8 mouse cellular contexts compared by ENCODE assay signal in genomic region chr1:67003699-67004098, GRCm38 (mm10). TPM values are rescaled to one million over a fixed set of nuclear protein-coding genes. Genes with fewer than 3 reads are reported as not detected.
DNase-seq lines count a peak whose midpoint lies in the region; ATAC-seq and TF ChIP-seq lines count a peak whose summit lies in the region.

No protein-coding gene starts in this region.

- DNase-seq in heart, embryonic 10.5 days (ENCODE audit: low spot score) = no peak
- peak; percentile 26 for DNase-seq in A20 (ENCODE audit: low read depth, low spot score)
- peak; percentile 25 for DNase-seq in adrenal gland, postnatal 14 days
- DNase-seq in splenic B cell, adult 2 months (ENCODE audit: low read depth, low spot score) = peak; percentile 6
- no peak for DNase-seq in frontal cortex, postnatal 36 days (ENCODE audit: low spot score in 2 of 2)
- no peak for DNase-seq in liver, postnatal 0 days

- no peak for TF ChIP-seq CTCF in liver, postnatal 0 days (IDR thresholded peaks at IDR 0.05; ENCODE audit: low read depth)

- ATAC-seq in heart, embryonic 11.5 days (replicated peaks; ENCODE audit: insufficient number of reproducible peaks, low FRiP score, low TSS enrichment) = 0 out of 2 replicates have a peak, but pooled peaks have one; percentile 44
- ATAC-seq in kidney, embryonic 14.5 days (ENCODE audit: low FRiP score, low TSS enrichment) = peak; percentile 61
- ATAC-seq in liver, postnatal 0 days = no peak

- H3K27ac ChIP-seq in heart, embryonic 11.5 days (ENCODE audit: low read depth, low read length) = no peak overlapping the region
- no peak overlapping the region for H3K27ac ChIP-seq in heart, embryonic 10.5 days
- H3K27ac ChIP-seq in kidney, embryonic 14.5 days (ENCODE audit: low read depth, low read length) = no peak overlapping the region
- H3K27ac ChIP-seq in liver, postnatal 0 days (ENCODE audit: low read depth) = no peak overlapping the region

- H3K27me3 ChIP-seq in heart, embryonic 11.5 days (ENCODE audit: control insufficient read depth, insufficient read depth, low read length) = no peaks in the 10 kb centered on the region
- no peaks in the 10 kb centered on the region for H3K27me3 ChIP-seq in heart, embryonic 10.5 days (ENCODE audit: insufficient read depth, poor library complexity, severe bottlenecking)
- H3K27me3 ChIP-seq in kidney, embryonic 14.5 days (ENCODE audit: control insufficient read depth, insufficient read depth, low read length) = no peaks in the 10 kb centered on the region
- H3K27me3 ChIP-seq in splenic B cell, adult 2 months (ENCODE audit: control insufficient read depth, insufficient read depth, low read length, poor library complexity, severe bottlenecking) = no peaks in the 10 kb centered on the region
- no peaks in the 10 kb centered on the region for H3K27me3 ChIP-seq in liver, postnatal 0 days (ENCODE audit: insufficient read depth, low read length)

- peaks cover 3% of the 10 kb centered on the region; the same call in 1 of the 2 replicates for H3K4me1 ChIP-seq in heart, embryonic 11.5 days (ENCODE audit: control insufficient read depth, insufficient read depth, low read length)
- H3K4me1 ChIP-seq in heart, embryonic 10.5 days = peaks cover 6% of the 10 kb centered on the region; the same call in 1 of the 2 replicates
- H3K4me1 ChIP-seq in kidney, embryonic 14.5 days (ENCODE audit: control insufficient read depth, insufficient read depth, low read length) = no peaks in the 10 kb centered on the region
- H3K4me1 ChIP-seq in liver, postnatal 0 days (ENCODE audit: insufficient read depth) = peaks cover 9% of the 10 kb centered on the region; the same call in 1 of the 2 replicates

- H3K36me3 ChIP-seq in heart, embryonic 11.5 days (ENCODE audit: control insufficient read depth, insufficient read depth, low read length) = peaks cover 7% of the 10 kb centered on the region; the same call in 1 of the 2 replicates
- peaks cover 31% of the 10 kb centered on the region for H3K36me3 ChIP-seq in heart, embryonic 10.5 days
- H3K36me3 ChIP-seq in kidney, embryonic 14.5 days (ENCODE audit: control insufficient read depth, insufficient read depth, low read length) = peaks cover 43% of the 10 kb centered on the region
- H3K36me3 ChIP-seq in splenic B cell, adult 2 months (ENCODE audit: control insufficient read depth, insufficient read depth, low read length, poor library complexity, severe bottlenecking) = peaks cover 1% of the 10 kb centered on the region
- H3K36me3 ChIP-seq in liver, postnatal 0 days (replicated peaks; ENCODE audit: insufficient read depth, low read length) = peaks cover 16% of the 10 kb centered on the region

- H3K9ac ChIP-seq in heart, embryonic 11.5 days (ENCODE audit: low read depth, low read length) = no peak overlapping the region
- no peak overlapping the region for H3K9ac ChIP-seq in kidney, embryonic 14.5 days (ENCODE audit: low read depth, low read length)
- no peak overlapping the region for H3K9ac ChIP-seq in liver, postnatal 0 days (replicated peaks)

- 57% methylated on average over 3 of the region's 3 CpGs for WGBS in heart, embryonic 11.5 days (ENCODE audit: insufficient replicate concordance)
- WGBS in heart, embryonic 10.5 days = 59% methylated on average over 3 of the region's 3 CpGs
- WGBS in kidney, embryonic 14.5 days = 57% methylated on average over 3 of the region's 3 CpGs
- 58% methylated on average over 3 of the region's 3 CpGs for WGBS in liver, postnatal 0 days (ENCODE audit: insufficient replicate concordance)

- no peak for TF ChIP-seq EP300 in liver, postnatal 0 days (IDR thresholded peaks at IDR 0.05; ENCODE audit: low read depth)

- no peak overlapping the region for H3K4me2 ChIP-seq in heart, embryonic 11.5 days
- no peak overlapping the region for H3K4me2 ChIP-seq in kidney, embryonic 14.5 days (replicated peaks; ENCODE audit: low read depth, low read length)
- no peak overlapping the region for H3K4me2 ChIP-seq in liver, postnatal 0 days (ENCODE audit: low read depth, low read length)

- H3K4me3 ChIP-seq in heart, embryonic 11.5 days (ENCODE audit: low read depth, low read length) = no peak overlapping the region
- no peak overlapping the region for H3K4me3 ChIP-seq in heart, embryonic 10.5 days
- H3K4me3 ChIP-seq in kidney, embryonic 14.5 days (ENCODE audit: low read length) = no peak overlapping the region
- no peak overlapping the region for H3K4me3 ChIP-seq in liver, postnatal 0 days (ENCODE audit: low read depth, low read length)

- H3K9me3 ChIP-seq in heart, embryonic 11.5 days (replicated peaks; ENCODE audit: control insufficient read depth, low read length) = no peaks in the 10 kb centered on the region
- no peaks in the 10 kb centered on the region for H3K9me3 ChIP-seq in heart, embryonic 10.5 days
- no peaks in the 10 kb centered on the region for H3K9me3 ChIP-seq in kidney, embryonic 14.5 days (ENCODE audit: control insufficient read depth, low read length)
- no peaks in the 10 kb centered on the region for H3K9me3 ChIP-seq in liver, postnatal 0 days (ENCODE audit: low read length)

RNA-seq across cellular contexts. Expression of gene Lancl1, which starts 35.0 kb away (rescaled TPM):
- 60.4 and 63.3 TPM in 2 replicates for polyA plus RNA-seq in heart, embryonic 11.5 days (2014; fragmentation: Nextera tagmentation; extraction: Ambion mirVana)
- 59.0 and 59.1 TPM in 2 replicates for polyA plus RNA-seq in heart, embryonic 10.5 days (2016; fragmentation: Nextera tagmentation; extraction: Ambion mirVana)
- total RNA-seq in adrenal gland, postnatal 14 days (2021) = 43.2 and 45.7 TPM in 2 replicates
- 86.5 and 92.0 TPM in 2 replicates for polyA plus RNA-seq in kidney, embryonic 14.5 days (2014; fragmentation: Nextera tagmentation; extraction: Ambion mirVana)
- 25.5 and 26.8 TPM in 2 replicates for polyA plus RNA-seq in liver, postnatal 0 days (2015; fragmentation: Nextera tagmentation; extraction: Ambion mirVana)

RNA-seq across cellular contexts. Expression of gene Myl1, which starts 58.5 kb away (rescaled TPM):
- 829 and 847 TPM in 2 replicates for polyA plus RNA-seq in heart, embryonic 11.5 days (2014; fragmentation: Nextera tagmentation; extraction: Ambion mirVana)
- 636 and 812 TPM in 2 replicates for polyA plus RNA-seq in heart, embryonic 10.5 days (2016; fragmentation: Nextera tagmentation; extraction: Ambion mirVana)
- 26.2 and 31.1 TPM in 2 replicates for total RNA-seq in adrenal gland, postnatal 14 days (2021)
- polyA plus RNA-seq in kidney, embryonic 14.5 days (2014; fragmentation: Nextera tagmentation; extraction: Ambion mirVana) = 2.8 and 3.2 TPM in 2 replicates
- 6.0 and 153 TPM in 2 replicates for polyA plus RNA-seq in liver, postnatal 0 days (2015; fragmentation: Nextera tagmentation; extraction: Ambion mirVana)

Comparison
In these comparisons a context has a peak if more than half of its experiments do, and no peak if none do; other contexts are left out.
1. DNase-seq: peak in A20 (single experiment), adrenal gland, postnatal 14 days (single experiment) and splenic B cell, adult 2 months (single experiment); none in heart, embryonic 10.5 days (single experiment), frontal cortex, postnatal 36 days (0 of 2) and liver, postnatal 0 days (single experiment).